Mouse (Mus musculus): ENCODE data around the gene Ppfia4. TPM values are rescaled to one million over a fixed set of nuclear protein-coding genes. Genes with fewer than 3 reads are reported as not detected.

Ppfia4 gene
- total and polyA plus RNA-seq, 2 experiments: 0.46 to 1.4 TPM

GRCm38 (mm10) chr1:134365491-134365890 lies 32.8 kb upstream of the Ppfia4 start:
- no peak for TF ChIP-seq POLR2A (IDR thresholded peaks at IDR 0.05; ENCODE audit: extremely low read depth, insufficient read depth, low read length)
- TF ChIP-seq CTCF (IDR thresholded peaks at IDR 0.05; ENCODE audit: low read depth, low read length): no peak
- WGBS: 76% methylated on average over 5 of the region's 5 CpGs
- no peak overlapping the region for H3K27ac ChIP-seq (replicated peaks; ENCODE audit: insufficient read depth, low read depth, low read length)
- no peak overlapping the region for H3K4me3 ChIP-seq (ENCODE audit: insufficient read depth, low read depth, low read length)
- H3K79me2 ChIP-seq (ENCODE audit: control insufficient read depth, insufficient read depth, low read length): no peaks in the 10 kb centered on the region
- peaks cover 2% of the 10 kb centered on the region; the same call in 1 of the 2 replicates for H3K4me1 ChIP-seq (ENCODE audit: control insufficient read depth, insufficient read depth, low read length)
- DNase-seq (ENCODE audit: extremely low read depth, low read depth, low spot score): no peak
- H3K36me3 ChIP-seq (ENCODE audit: control insufficient read depth, insufficient read depth, low read length): no peaks in the 10 kb centered on the region
- H3K9ac ChIP-seq (ENCODE audit: low read depth, low read length): no peak overlapping the region
- no peaks in the 10 kb centered on the region for H3K27me3 ChIP-seq (ENCODE audit: control insufficient read depth, insufficient read depth, low read length)

DNA sequence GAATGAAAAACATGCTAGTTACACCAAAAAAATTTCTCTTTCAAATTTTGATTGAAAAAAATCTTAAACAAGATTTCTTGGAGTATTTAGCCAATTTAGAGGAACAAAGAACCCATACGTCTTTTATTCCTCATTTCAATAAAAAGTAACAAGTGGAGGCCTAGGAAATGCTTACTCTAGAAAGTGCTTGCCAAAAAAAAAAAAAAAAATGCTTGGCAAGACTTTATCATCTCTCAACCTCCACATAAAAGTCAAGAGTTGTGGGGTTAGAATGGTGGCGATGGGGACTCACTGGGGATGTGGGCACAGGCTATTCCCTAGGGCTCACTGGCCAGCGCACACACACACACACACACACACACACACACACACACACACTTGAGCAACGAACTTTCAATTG lies 30.5 kb upstream of the Ppfia4 start:
- Histone ChIP-seq H3K9ac (ENCODE audit: low read depth, low read length) (no peak overlapping the region), H3K36me3 (ENCODE audit: control insufficient read depth, insufficient read depth, low read length) (peaks cover 13% of the 10 kb centered on the region), H3K79me2 (ENCODE audit: control insufficient read depth, insufficient read depth, low read length) (peaks cover 8% of the 10 kb centered on the region; the same call in 1 of the 2 replicates), H3K4me3 (ENCODE audit: insufficient read depth, low read depth, low read length) (no peak overlapping the region), H3K27me3 (ENCODE audit: control insufficient read depth, insufficient read depth, low read length) (no peaks in the 10 kb centered on the region), H3K4me1 (ENCODE audit: control insufficient read depth, insufficient read depth, low read length) (peaks cover 8% of the 10 kb centered on the region), H3K27ac (replicated peaks; ENCODE audit: insufficient read depth, low read depth, low read length) (no peak overlapping the region)
- TF ChIP-seq CTCF (IDR thresholded peaks at IDR 0.05; ENCODE audit: low read depth, low read length): no peak
- TF ChIP-seq POLR2A (IDR thresholded peaks at IDR 0.05; ENCODE audit: extremely low read depth, insufficient read depth, low read length): no peak
- 82% methylated on average over 4 of the region's 4 CpGs for WGBS
- no peak for DNase-seq (ENCODE audit: extremely low read depth, low read depth, low spot score)

GRCm38 (mm10) chr1:134361857-134362212 lies 29.1 kb upstream of the Ppfia4 start, which contains the start of gene Tmem183a:
Gene Tmem183a (minus strand): TSS chr1:134361979.
- Histone ChIP-seq H3K79me2 (ENCODE audit: control insufficient read depth, insufficient read depth, low read length) (peaks cover 8% of the 10 kb centered on the region; the same call in 1 of the 2 replicates), H3K4me1 (ENCODE audit: control insufficient read depth, insufficient read depth, low read length) (peaks cover 14% of the 10 kb centered on the region), H3K9ac (ENCODE audit: low read depth, low read length) (peak within 1 kb of the TSS; percentile 89), H3K4me3 (ENCODE audit: insufficient read depth, low read depth, low read length) (peak within 1 kb of the TSS; percentile 85), H3K27ac (replicated peaks; ENCODE audit: insufficient read depth, low read depth, low read length) (peak within 1 kb of the TSS; percentile 96), H3K36me3 (ENCODE audit: control insufficient read depth, insufficient read depth, low read length) (peaks cover 18% of the 10 kb centered on the region), H3K27me3 (ENCODE audit: control insufficient read depth, insufficient read depth, low read length) (no peaks in the 10 kb centered on the region)
- no peak for TF ChIP-seq CTCF (IDR thresholded peaks at IDR 0.05; ENCODE audit: low read depth, low read length)
- TF ChIP-seq POLR2A (IDR thresholded peaks at IDR 0.05; ENCODE audit: extremely low read depth, insufficient read depth, low read length): peak; percentile 89
- WGBS: 0% methylated on average over 38 of the region's 38 CpGs
- peak; percentile 78 for DNase-seq (ENCODE audit: extremely low read depth, low read depth, low spot score)

- H3K4me3 ChIP-seq (ENCODE audit: insufficient read depth, low read depth, low read length): peak overlapping the region; percentile 85
- no peaks in the 10 kb centered on the region for H3K27me3 ChIP-seq (ENCODE audit: control insufficient read depth, insufficient read depth, low read length)
- peak; percentile 95 for DNase-seq (ENCODE audit: extremely low read depth, low read depth, low spot score)
- H3K9ac ChIP-seq (ENCODE audit: low read depth, low read length): peak overlapping the region; percentile 89
- peaks cover 20% of the 10 kb centered on the region for H3K36me3 ChIP-seq (ENCODE audit: control insufficient read depth, insufficient read depth, low read length)
- TF ChIP-seq POLR2A (IDR thresholded peaks at IDR 0.05; ENCODE audit: extremely low read depth, insufficient read depth, low read length): no peak
- peaks cover 14% of the 10 kb centered on the region for H3K4me1 ChIP-seq (ENCODE audit: control insufficient read depth, insufficient read depth, low read length)
- WGBS: under 1% methylated on average over 44 of the region's 44 CpGs
- H3K79me2 ChIP-seq (ENCODE audit: control insufficient read depth, insufficient read depth, low read length): peaks cover 8% of the 10 kb centered on the region; the same call in 1 of the 2 replicates
- H3K27ac ChIP-seq (replicated peaks; ENCODE audit: insufficient read depth, low read depth, low read length): peak overlapping the region; percentile 96
Measured at GRCm38 (mm10) chr1:134361195-134361856, 28.6 kb upstream of the Ppfia4 start.

DNA sequence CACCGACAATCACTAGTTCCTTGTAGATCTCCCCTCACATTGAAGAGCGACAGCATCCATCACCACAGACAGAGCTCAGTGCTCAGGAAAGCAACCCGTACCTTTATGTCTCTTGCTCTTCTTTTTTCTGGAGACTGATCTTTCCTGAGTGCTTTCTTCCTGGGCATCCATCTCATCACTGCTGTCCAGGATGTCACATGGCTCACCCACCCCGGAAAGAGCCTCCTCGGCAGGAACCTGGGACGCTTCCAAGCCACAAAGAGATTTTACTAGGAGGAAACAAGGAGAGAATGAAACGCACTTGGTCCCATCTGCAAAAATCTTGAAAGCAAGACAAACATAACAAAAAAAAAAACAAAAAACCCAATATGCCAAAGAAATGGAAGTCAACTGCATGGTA lies 27.9 kb upstream of the Ppfia4 start:
- Histone ChIP-seq H3K27ac (replicated peaks; ENCODE audit: insufficient read depth, low read depth, low read length) (no peak overlapping the region), H3K4me1 (ENCODE audit: control insufficient read depth, insufficient read depth, low read length) (peaks cover 14% of the 10 kb centered on the region), H3K79me2 (ENCODE audit: control insufficient read depth, insufficient read depth, low read length) (peaks cover 8% of the 10 kb centered on the region; the same call in 1 of the 2 replicates), H3K36me3 (ENCODE audit: control insufficient read depth, insufficient read depth, low read length) (peaks cover 26% of the 10 kb centered on the region), H3K9ac (ENCODE audit: low read depth, low read length) (no peak overlapping the region), H3K27me3 (ENCODE audit: control insufficient read depth, insufficient read depth, low read length) (no peaks in the 10 kb centered on the region), H3K4me3 (ENCODE audit: insufficient read depth, low read depth, low read length) (no peak overlapping the region)
- 31% methylated on average over 7 of the region's 7 CpGs for WGBS
- no peak for TF ChIP-seq POLR2A (IDR thresholded peaks at IDR 0.05; ENCODE audit: extremely low read depth, insufficient read depth, low read length)
- TF ChIP-seq CTCF (IDR thresholded peaks at IDR 0.05; ENCODE audit: low read depth, low read length): no peak
- no peak for DNase-seq (ENCODE audit: extremely low read depth, low read depth, low spot score)

- Histone ChIP-seq H3K9ac (ENCODE audit: low read depth, low read length) (no peak overlapping the region), H3K4me1 (ENCODE audit: control insufficient read depth, insufficient read depth, low read length) (peaks cover 20% of the 10 kb centered on the region), H3K27me3 (ENCODE audit: control insufficient read depth, insufficient read depth, low read length) (no peaks in the 10 kb centered on the region), H3K79me2 (ENCODE audit: control insufficient read depth, insufficient read depth, low read length) (peaks cover 11% of the 10 kb centered on the region; the same call in 1 of the 2 replicates), H3K4me3 (ENCODE audit: insufficient read depth, low read depth, low read length) (no peak overlapping the region), H3K27ac (replicated peaks; ENCODE audit: insufficient read depth, low read depth, low read length) (peak overlapping the region; percentile 60), H3K36me3 (ENCODE audit: control insufficient read depth, insufficient read depth, low read length) (peaks cover 54% of the 10 kb centered on the region)
- DNase-seq (ENCODE audit: extremely low read depth, low read depth, low spot score): peak; percentile 97
- WGBS: 29% methylated on average over 4 of the region's 4 CpGs
- TF ChIP-seq CTCF (IDR thresholded peaks at IDR 0.05; ENCODE audit: low read depth, low read length) (no peak), POLR2A (IDR thresholded peaks at IDR 0.05; ENCODE audit: extremely low read depth, insufficient read depth, low read length) (no peak)
Measured at GRCm38 (mm10) chr1:134357461-134357860, 24.7 kb upstream of the Ppfia4 start.

All from liver, adult 2 months (tissue).